Mouse (Mus musculus): ENCODE results near the gene Fga. TPM values are rescaled to one million over a fixed set of nuclear protein-coding genes. Genes with fewer than 3 reads are reported as not detected.

Fga gene
- polyA plus RNA-seq, 1 experiment = 0.05 TPM

GRCm38 (mm10) chr3:83068869-83069268, 43.0 kb downstream of the Fga start:
- H3K4me3 ChIP-seq (replicated peaks; ENCODE audit: insufficient read depth, low read depth, low read length) = no peak overlapping the region
- DNase-seq = no peak
- no peaks in the 10 kb centered on the region for H3K4me1 ChIP-seq (ENCODE audit: control insufficient read depth, insufficient read depth, low read length)
- WGBS = 96% methylated on average over 13 of the region's 13 CpGs
- TF ChIP-seq POLR2A (IDR thresholded peaks at IDR 0.05; ENCODE audit: borderline replicate concordance, insufficient read depth, low read length) (no peak), CTCF (IDR thresholded peaks at IDR 0.05; ENCODE audit: borderline replicate concordance, insufficient read depth, low read depth, low read length) (no peak)
- no peak overlapping the region for H3K27ac ChIP-seq (ENCODE audit: insufficient read depth, low read length)
- no peaks in the 10 kb centered on the region for H3K27me3 ChIP-seq (ENCODE audit: control insufficient read depth, insufficient read depth, low read length)

GRCm38 (mm10) chr3:83070231-83070630, 44.4 kb downstream of the Fga start:
- 94% methylated on average over 4 of the region's 4 CpGs for WGBS
- H3K4me3 ChIP-seq (replicated peaks; ENCODE audit: insufficient read depth, low read depth, low read length) = no peak overlapping the region
- TF ChIP-seq CTCF (IDR thresholded peaks at IDR 0.05; ENCODE audit: borderline replicate concordance, insufficient read depth, low read depth, low read length) (no peak), POLR2A (IDR thresholded peaks at IDR 0.05; ENCODE audit: borderline replicate concordance, insufficient read depth, low read length) (no peak)
- H3K4me1 ChIP-seq (ENCODE audit: control insufficient read depth, insufficient read depth, low read length) = no peaks in the 10 kb centered on the region
- H3K27me3 ChIP-seq (ENCODE audit: control insufficient read depth, insufficient read depth, low read length) = no peaks in the 10 kb centered on the region
- DNase-seq = no peak
- H3K27ac ChIP-seq (ENCODE audit: insufficient read depth, low read length) = no peak overlapping the region

GRCm38 (mm10) chr3:83076563-83076962, 50.7 kb downstream of the Fga start:
- H3K4me3 ChIP-seq (replicated peaks; ENCODE audit: insufficient read depth, low read depth, low read length) = no peak overlapping the region
- H3K4me1 ChIP-seq (ENCODE audit: control insufficient read depth, insufficient read depth, low read length) = no peaks in the 10 kb centered on the region
- WGBS = 9% methylated on average over 3 of the region's 3 CpGs
- no peaks in the 10 kb centered on the region for H3K27me3 ChIP-seq (ENCODE audit: control insufficient read depth, insufficient read depth, low read length)
- H3K27ac ChIP-seq (ENCODE audit: insufficient read depth, low read length) = no peak overlapping the region; the same call in 1 of the 2 replicates
- no peak for DNase-seq
- TF ChIP-seq POLR2A (IDR thresholded peaks at IDR 0.05; ENCODE audit: borderline replicate concordance, insufficient read depth, low read length) (no peak), CTCF (IDR thresholded peaks at IDR 0.05; ENCODE audit: borderline replicate concordance, insufficient read depth, low read depth, low read length) (no peak)

GRCm38 (mm10) chr3:83080567-83081055, 54.7 kb downstream of the Fga start:
- peak; percentile 62; the same call in 1 of the 2 replicates for TF ChIP-seq CTCF (IDR thresholded peaks at IDR 0.05; ENCODE audit: borderline replicate concordance, insufficient read depth, low read depth, low read length)
- no peak for TF ChIP-seq POLR2A (IDR thresholded peaks at IDR 0.05; ENCODE audit: borderline replicate concordance, insufficient read depth, low read length)
- Histone ChIP-seq H3K4me1 (ENCODE audit: control insufficient read depth, insufficient read depth, low read length) (no peaks in the 10 kb centered on the region), H3K27me3 (ENCODE audit: control insufficient read depth, insufficient read depth, low read length) (no peaks in the 10 kb centered on the region), H3K27ac (ENCODE audit: insufficient read depth, low read length) (no peak overlapping the region), H3K4me3 (replicated peaks; ENCODE audit: insufficient read depth, low read depth, low read length) (peak overlapping the region; percentile 3)
- DNase-seq = peak; percentile 29 to 36
- 1% methylated on average over 11 of the region's 11 CpGs for WGBS

Other genes with a start within 250 kb of the Fga start
- 0.29 and 0.33 TPM in 2 replicates for gene Rbm46, start 149.6 kb upstream of the Fga start, polyA plus RNA-seq (2012; rRNA removed)
- gene Lrat, start 122.1 kb upstream of the Fga start, polyA plus RNA-seq (2012; rRNA removed) = 0.16 and 0.21 TPM in 2 replicates
- not detected in 2 replicates for gene Fgg, start 18.4 kb upstream of the Fga start, polyA plus RNA-seq (2012; rRNA removed)
- gene Fgb, start 23.8 kb downstream of the Fga start, polyA plus RNA-seq (2012; rRNA removed) = 0.03 TPM in 1 of 2 replicates, not detected in the other
- 60.5 and 62.5 TPM in 2 replicates for gene Plrg1, start 29.4 kb downstream of the Fga start, polyA plus RNA-seq (2012; rRNA removed)
- gene Dchs2, start 101.9 kb downstream of the Fga start, polyA plus RNA-seq (2012; rRNA removed) = 0.33 and 0.39 TPM in 2 replicates

Measured in cerebellum, adult 2 months (tissue).